Mouse (Mus musculus): ENCODE results near the gene Sec14l3.

GRCm38 (mm10) chr11:4122742-4123579 is 58.3 kb downstream of the Sec14l3 start, which contains the start of gene Sec14l2:
- TF ChIP-seq CTCF (IDR thresholded peaks at IDR 0.05; ENCODE audit: low read depth) (no peak), EP300 (IDR thresholded peaks at IDR 0.05; ENCODE audit: low read depth) (no peak)
